Mouse (Mus musculus): ENCODE measurements around the gene Hspa5.
"Not testable (repeated sequence)": the region's sequence is repeated elsewhere in the genome, so short reads cannot be mapped to it uniquely, and the experiment has no call there.

Gene Hspa5

DNA sequence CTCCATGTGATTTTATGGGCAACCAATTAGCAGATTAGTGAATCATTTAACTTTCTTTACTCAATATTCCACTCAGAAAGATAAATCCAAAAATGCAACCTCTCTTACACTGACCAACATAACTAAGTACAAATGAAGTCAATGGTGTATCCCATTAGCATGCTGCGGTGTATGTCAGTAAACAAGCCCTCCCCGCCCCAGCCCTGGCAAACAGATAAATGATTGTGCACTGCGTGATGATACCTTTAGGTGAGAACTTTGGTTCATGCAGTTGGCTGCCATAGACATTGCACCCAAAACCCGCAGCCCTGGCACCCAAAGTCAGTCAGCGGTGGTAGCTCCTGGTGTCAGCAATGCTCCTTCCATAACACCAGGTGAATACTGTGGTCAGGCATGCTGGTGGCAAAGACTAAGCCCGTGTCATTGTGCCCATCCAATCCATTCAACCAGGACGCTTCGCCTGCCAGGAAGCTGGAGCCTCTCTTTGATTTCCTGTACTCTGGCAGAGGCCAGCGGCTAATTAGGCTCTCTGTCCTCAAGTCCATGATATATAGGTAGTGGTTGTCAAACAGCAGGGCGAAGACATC lies 33.7 kb downstream of the Hspa5 start:
- DNase-seq (ENCODE audit: low spot score in 2 of 2), result no peak

- DNase-seq (ENCODE audit: low spot score in 2 of 2), result no peak
Observed at GRCm38 (mm10) chr2:34808057-34808456, 36.3 kb downstream of the Hspa5 start.

DNA sequence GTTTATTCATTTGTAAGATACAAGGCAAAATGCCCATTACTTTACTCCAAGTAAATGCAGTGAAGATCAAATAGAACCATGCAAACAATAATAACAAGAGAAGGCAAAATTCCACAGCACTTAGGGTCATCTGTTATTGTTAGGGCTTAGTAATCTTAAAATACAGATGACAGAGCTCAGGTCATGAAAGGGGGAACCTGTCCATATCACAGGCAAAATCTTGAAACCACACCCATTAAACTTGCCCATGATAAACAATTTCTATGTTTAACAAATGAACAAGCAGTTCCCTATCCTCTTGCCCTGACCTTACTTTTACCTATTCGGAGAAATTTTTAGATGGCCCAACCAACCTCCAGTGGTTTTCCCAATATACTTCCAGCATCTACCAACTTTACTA lies 37.8 kb downstream of the Hspa5 start:
- no peak for DNase-seq (ENCODE audit: low spot score in 2 of 2)

DNA sequence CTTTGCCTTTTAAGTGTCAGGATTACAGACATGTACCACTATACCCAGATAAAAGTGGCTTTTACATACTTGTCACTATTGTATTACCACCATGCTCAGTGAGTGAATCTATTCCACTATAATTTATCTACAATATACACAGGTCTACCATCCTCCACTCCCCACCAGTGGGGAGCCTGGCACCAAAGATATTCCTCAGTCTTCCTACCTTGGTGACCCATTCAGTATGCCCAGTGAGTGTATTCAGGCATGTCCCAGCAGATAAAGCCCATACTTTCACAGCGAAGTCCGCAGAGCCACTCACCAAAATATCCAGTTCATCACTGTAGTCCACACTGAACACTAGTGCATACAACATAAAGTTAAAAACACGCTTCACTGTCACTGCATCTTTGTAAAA lies 39.0 kb downstream of the Hspa5 start:
- no peak for DNase-seq (ENCODE audit: low spot score in 2 of 2)

GRCm38 (mm10) chr2:34812706-34813105 lies 40.9 kb downstream of the Hspa5 start:
- DNase-seq (ENCODE audit: low spot score in 2 of 2), result no peak

- DNase-seq (ENCODE audit: low spot score in 2 of 2), result not testable (repeated sequence)
Observed at GRCm38 (mm10) chr2:34815893-34816292, 44.1 kb downstream of the Hspa5 start.

DNA sequence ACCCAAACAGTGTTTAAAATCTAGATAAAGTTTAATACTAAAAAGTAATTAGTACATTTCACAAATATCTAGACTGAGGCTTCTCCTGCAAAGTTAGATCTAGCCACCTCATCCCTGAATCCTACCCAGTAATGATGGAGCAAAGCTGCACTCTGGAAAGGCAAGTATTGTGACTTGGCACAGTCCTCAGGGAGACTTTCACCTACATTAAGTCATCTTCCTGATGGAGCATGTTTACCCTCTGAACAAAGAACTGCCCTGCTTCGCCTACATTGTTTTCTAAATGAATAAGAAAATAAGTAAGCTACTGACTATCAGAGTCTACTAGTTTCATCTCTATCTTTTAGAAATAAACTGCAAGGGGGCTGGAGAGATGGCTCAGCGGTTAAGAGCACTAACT lies 46.7 kb downstream of the Hspa5 start:
- no peak for DNase-seq (ENCODE audit: low spot score in 2 of 2)

- DNase-seq (ENCODE audit: low spot score in 2 of 2), result peak; percentile 74 to 88
Observed at GRCm38 (mm10) chr2:34825827-34826459, 54.2 kb downstream of the Hspa5 start, which contains the start of gene Fbxw2. Gene Fbxw2 (minus strand): TSS chr2:34826311.

- no peak for DNase-seq (ENCODE audit: low spot score in 2 of 2)
Observed at GRCm38 (mm10) chr2:34826460-34827231, 54.9 kb downstream of the Hspa5 start.

Measured in left cerebral cortex, adult 9 months (tissue).